Mouse (Mus musculus) intestine, postnatal 0 days (tissue): ENCODE data around the gene Tlr13. TPM values are rescaled to one million over a fixed set of nuclear protein-coding genes. Genes with fewer than 3 reads are reported as not detected.

Experiments used
- ATAC-seq: fragments of 200-750 bp; cut with Nextera tagmentation; 2 replicates; pipeline ENCODE4 v1.8.0; 2017; ENCODE audit warnings: mild to moderate bottlenecking, moderate TSS enrichment, moderate library complexity
- H3K27ac ChIP-seq: fragments of 300-500 bp; sonication (generic); 2 replicates; pipeline ENCODE4 v1.5.1; 2014; ENCODE audit warnings: mild to moderate bottlenecking, low read depth, low read length, moderate library complexity
- H3K27me3 ChIP-seq: fragments of 300-500 bp; sonication (generic); replicated peaks from 2 replicates; pipeline ENCODE4 v1.6.1; 2014; ENCODE audit warnings: low read length, mixed read lengths; ENCODE audit not compliant: control insufficient read depth, insufficient read depth
- H3K36me3 ChIP-seq: fragments of 300-500 bp; sonication (generic); 2 replicates; pipeline ENCODE4 v1.6.1; 2014; ENCODE audit warnings: mild to moderate bottlenecking, moderate library complexity; ENCODE audit not compliant: control insufficient read depth, insufficient read depth
- H3K4me1 ChIP-seq: fragments of 300-500 bp; sonication (generic); replicated peaks from 2 replicates; pipeline ENCODE4 v1.6.1; 2014; ENCODE audit warnings: antibody characterized with exemption, low read length, mixed read lengths; ENCODE audit not compliant: control insufficient read depth, insufficient read depth
- H3K4me2 ChIP-seq: fragments of 300-500 bp; sonication (generic); replicated peaks from 2 replicates; pipeline ENCODE4 v1.6.1; 2014; ENCODE audit warnings: low read depth, mild to moderate bottlenecking, moderate library complexity
- H3K4me3 ChIP-seq: fragments of 300-500 bp; sonication (generic); 2 replicates; pipeline ENCODE4 v1.5.1; 2014; ENCODE audit warnings: low read depth, low read length
- H3K9ac ChIP-seq: fragments of 300-500 bp; sonication (generic); 2 replicates; pipeline ENCODE4 v1.6.1; 2014; ENCODE audit warnings: mild to moderate bottlenecking, low read depth, low read length
- H3K9me3 ChIP-seq: fragments of 300-500 bp; sonication (generic); 2 replicates; pipeline ENCODE4 v1.6.1; 2016; ENCODE audit warnings: mixed run types; ENCODE audit not compliant: control insufficient read depth
- CTCF ChIP-seq: sonication (generic); IDR thresholded peaks from 2 replicates; pipeline ENCODE4 v1.5.1; 2016; ENCODE audit warnings: low read depth, mild to moderate bottlenecking, control low read depth, antibody characterized with exemption, moderate library complexity
- WGBS: fragments of 180-500 bp; shearing (Covaris S2); extraction: QIAGEN DNeasy Blood & Tissue Kit; methylation state at CpG from one replicate; pipeline ENCODE4 v1.1.7; 2014; 5-methylcytosine and 5-hydroxymethylcytosine counted together
- polyA plus RNA-seq: library from polyadenylated mRNA; unstranded; fragments of >200 nt; fragmentation: Nextera tagmentation; extraction: Ambion mirVana; gene quantifications from 2 replicates; pipeline ENCODE4 v1.2.1, GENCODE M21; 2015

Gene Tlr13
- polyA plus RNA-seq, 1 experiment from 2014 or later: 0.94 TPM

DNA sequence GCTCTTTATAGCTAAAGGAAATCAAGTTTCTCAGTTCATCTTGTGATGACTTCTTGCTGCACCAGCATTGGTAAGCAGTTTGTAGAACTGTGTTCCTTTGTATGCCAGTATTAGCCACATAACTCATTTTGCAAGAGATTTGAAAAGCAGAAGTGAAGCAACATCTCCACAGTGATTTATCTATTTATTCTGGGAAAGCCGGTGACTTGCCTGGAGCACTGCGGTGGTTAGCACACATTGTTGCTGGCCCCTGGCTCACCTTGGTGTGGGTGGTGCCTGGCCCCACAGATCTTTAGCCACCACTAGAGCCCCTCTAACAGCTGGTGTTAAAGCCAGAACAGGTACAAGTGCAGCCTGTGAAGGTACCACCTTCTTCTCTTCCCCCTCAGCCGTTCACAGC, 8.1 kb upstream of the Tlr13 start:
- Histone ChIP-seq H3K9ac (no peak overlapping the region), H3K9me3 (no peaks in the 10 kb centered on the region), H3K27ac (no peak overlapping the region), H3K4me1 (no peaks in the 10 kb centered on the region), H3K4me2 (no peak overlapping the region), H3K4me3 (no peak overlapping the region), H3K36me3 (no peaks in the 10 kb centered on the region), H3K27me3 (no peaks in the 10 kb centered on the region)
- WGBS: 65% methylated on average over 3 of the region's 3 CpGs
- no peak for TF ChIP-seq CTCF
- no peak for ATAC-seq

DNA sequence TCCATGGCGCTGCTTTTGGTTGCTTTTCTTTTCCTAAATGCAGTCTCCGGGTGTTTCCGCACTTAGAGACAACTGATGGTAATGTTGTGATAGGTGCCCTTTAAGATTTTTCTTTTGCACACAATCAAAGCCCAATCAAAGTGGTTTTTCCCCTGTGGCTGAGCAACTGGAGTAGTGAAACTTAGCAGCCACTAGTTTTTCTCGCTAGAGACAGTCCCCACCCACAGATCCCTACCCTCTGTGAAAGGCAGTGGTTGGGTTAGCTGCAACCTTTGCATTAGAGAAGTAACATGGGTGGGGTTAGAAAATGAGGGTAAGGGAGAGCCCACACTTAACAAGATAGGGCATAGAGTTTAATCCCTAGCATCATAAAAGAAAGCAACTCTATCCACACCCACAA, 7.5 kb upstream of the Tlr13 start:
- H3K4me3 ChIP-seq: no peak overlapping the region
- no peaks in the 10 kb centered on the region for H3K9me3 ChIP-seq
- no peaks in the 10 kb centered on the region for H3K27me3 ChIP-seq
- H3K4me1 ChIP-seq: no peaks in the 10 kb centered on the region
- no peak for TF ChIP-seq CTCF
- H3K9ac ChIP-seq: no peak overlapping the region
- no peaks in the 10 kb centered on the region for H3K36me3 ChIP-seq
- H3K27ac ChIP-seq: no peak overlapping the region
- peak overlapping the region; percentile 41 for H3K4me2 ChIP-seq
- WGBS: 80% methylated on average over 4 of the region's 4 CpGs
- ATAC-seq: no peak

DNA sequence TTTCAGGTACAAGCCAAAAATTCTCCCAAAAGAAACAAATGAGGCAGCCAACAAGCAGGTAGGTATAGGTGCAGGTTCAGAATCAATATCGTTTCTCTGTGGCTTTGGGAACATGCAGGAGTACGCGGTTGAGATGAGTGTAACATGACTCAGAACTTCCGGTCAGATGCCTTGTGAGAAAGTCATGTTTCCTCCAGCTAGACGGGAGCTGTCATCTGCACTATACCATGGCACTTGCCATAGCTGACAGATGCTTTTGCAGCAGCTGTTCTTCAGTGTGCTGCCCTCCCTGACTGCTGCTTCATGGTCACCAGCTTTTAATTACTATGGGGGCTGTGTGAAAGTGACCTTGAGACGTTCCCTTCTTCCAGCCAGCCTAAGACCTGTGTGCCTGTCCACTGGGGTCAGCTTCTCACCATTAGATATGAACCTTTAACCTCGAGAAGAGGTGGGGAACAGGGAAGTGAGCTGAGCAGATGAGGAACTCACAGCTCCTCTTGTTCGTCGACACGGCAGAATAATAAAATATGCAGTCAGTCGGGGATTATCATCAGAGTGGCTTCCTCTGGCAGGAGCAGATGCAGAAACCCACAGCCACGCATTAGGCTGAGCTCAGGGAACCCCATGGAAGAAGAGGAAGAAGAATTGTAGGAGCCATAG, 7.0 kb upstream of the Tlr13 start:
- Histone ChIP-seq H3K4me2 (peak overlapping the region; percentile 41), H3K4me3 (no peak overlapping the region), H3K27ac (peak overlapping the region; percentile 15; the same call in 1 of the 2 replicates), H3K36me3 (no peaks in the 10 kb centered on the region), H3K4me1 (no peaks in the 10 kb centered on the region), H3K9me3 (no peaks in the 10 kb centered on the region), H3K9ac (no peak overlapping the region), H3K27me3 (no peaks in the 10 kb centered on the region)
- no peak for TF ChIP-seq CTCF
- 38% methylated on average over 12 of the region's 12 CpGs for WGBS
- peak; percentile 43; the same call in 1 of the 2 replicates for ATAC-seq

DNA sequence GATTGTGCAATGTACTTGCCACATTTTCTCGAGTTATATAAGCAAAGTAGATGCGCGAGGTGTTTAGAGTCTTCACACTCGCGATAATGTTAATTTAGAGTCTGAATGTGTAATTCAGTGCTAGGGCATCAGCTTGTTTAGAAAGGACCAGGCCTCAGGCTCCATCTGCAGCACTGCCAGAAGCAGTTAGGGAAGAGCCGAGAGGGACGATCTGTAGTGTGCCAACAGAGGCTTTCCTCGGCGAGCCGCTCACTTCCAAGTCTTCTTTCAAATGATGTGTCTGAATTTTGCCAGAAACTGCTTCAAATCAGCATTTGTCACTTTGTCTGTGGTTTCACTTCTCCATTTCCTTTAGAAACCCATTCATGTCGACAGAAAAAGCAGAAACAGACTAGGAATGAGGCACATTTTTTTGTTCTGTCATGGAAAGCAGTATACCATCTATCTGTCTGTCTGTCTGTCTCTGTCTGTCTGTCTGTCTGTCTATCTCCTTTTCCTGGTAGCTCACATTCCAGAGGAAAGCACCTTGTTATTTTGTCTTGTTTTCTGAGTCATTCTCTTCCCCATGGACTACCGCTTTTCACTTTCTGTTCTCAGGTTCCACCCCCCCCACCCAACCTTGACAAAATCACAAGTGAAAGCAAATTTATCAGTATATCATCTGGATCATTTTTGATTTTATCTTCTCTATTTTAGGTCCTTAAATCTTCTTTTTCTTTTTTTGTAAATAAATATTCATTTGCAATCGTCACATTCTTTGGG, 3.5 kb upstream of the Tlr13 start:
- ATAC-seq: no peak
- TF ChIP-seq CTCF: no peak
- WGBS: 79% methylated on average over 13 of the region's 13 CpGs

DNA sequence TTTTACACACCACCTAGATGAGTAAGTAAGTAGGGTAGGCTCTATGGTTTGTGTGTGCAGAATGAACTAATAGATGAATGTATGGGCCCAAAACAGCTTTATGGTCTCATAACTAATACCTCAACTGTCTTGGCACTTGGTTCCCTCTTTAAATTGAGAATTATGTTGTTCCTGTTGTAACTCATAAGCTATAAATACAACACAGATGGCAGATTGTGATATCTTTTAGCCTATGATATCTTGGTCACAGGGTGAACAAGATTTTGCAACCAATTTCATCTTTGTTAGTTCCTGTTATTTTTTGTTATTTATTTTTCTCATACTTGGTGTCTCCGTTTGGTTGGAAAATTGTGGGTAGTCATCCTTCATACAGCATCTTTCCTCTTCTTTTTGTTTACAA, 5.2 kb downstream of the Tlr13 start:
- 78% methylated on average over 1 of the region's 1 CpGs for WGBS
- no peak overlapping the region for H3K27ac ChIP-seq
- H3K4me2 ChIP-seq: no peak overlapping the region
- H3K27me3 ChIP-seq: no peaks in the 10 kb centered on the region
- TF ChIP-seq CTCF: no peak
- H3K4me1 ChIP-seq: no peaks in the 10 kb centered on the region
- no peak for ATAC-seq
- H3K4me3 ChIP-seq: no peak overlapping the region
- no peak overlapping the region for H3K9ac ChIP-seq
- no peaks in the 10 kb centered on the region for H3K36me3 ChIP-seq
- no peaks in the 10 kb centered on the region for H3K9me3 ChIP-seq

More for the DNA sequence above, 3.5 kb upstream of the Tlr13 start:
- no peaks in the 10 kb centered on the region for H3K36me3 ChIP-seq
- no peak overlapping the region for H3K27ac ChIP-seq
- no peak overlapping the region for H3K4me2 ChIP-seq
- H3K4me3 ChIP-seq: no peak overlapping the region
- H3K27me3 ChIP-seq: no peaks in the 10 kb centered on the region
- H3K9me3 ChIP-seq: no peaks in the 10 kb centered on the region
- no peaks in the 10 kb centered on the region for H3K4me1 ChIP-seq
- no peak overlapping the region for H3K9ac ChIP-seq

DNA sequence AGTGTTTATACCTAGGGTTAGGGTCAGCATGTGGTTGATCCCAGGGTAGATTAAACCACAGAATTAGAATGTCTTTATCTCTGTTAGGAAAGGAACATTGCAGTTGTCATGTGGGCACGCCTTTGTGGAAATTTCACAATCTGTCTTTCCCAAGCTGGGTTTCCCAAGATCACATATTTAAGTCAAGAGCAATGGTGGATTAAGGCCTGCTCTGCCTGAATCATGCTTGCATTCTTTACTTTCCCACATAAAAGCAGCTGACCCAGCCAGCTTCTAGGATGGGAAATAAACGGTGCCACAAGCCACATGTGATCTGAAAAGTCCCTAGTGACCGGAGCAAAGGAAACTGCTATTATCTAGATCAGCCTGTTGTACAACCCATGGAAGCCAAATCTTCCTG, 6.5 kb downstream of the Tlr13 start:
- no peak for ATAC-seq
- H3K9me3 ChIP-seq: no peaks in the 10 kb centered on the region

More for the DNA sequence above, 6.5 kb downstream of the Tlr13 start:
- H3K4me3 ChIP-seq: no peak overlapping the region
- no peak overlapping the region for H3K9ac ChIP-seq
- no peaks in the 10 kb centered on the region for H3K4me1 ChIP-seq
- no peak for TF ChIP-seq CTCF
- no peaks in the 10 kb centered on the region for H3K27me3 ChIP-seq
- H3K4me2 ChIP-seq: no peak overlapping the region
- 59% methylated on average over 3 of the region's 3 CpGs for WGBS
- no peaks in the 10 kb centered on the region for H3K36me3 ChIP-seq
- H3K27ac ChIP-seq: no peak overlapping the region
